Mouse (Mus musculus): ENCODE data around the gene Doc2a. TPM values are rescaled to one million over a fixed set of nuclear protein-coding genes. Genes with fewer than 3 reads are reported as not detected.

Gene Doc2a
- polyA plus RNA-seq, 1 experiment from 2014 or later: 1.6 TPM

DNA sequence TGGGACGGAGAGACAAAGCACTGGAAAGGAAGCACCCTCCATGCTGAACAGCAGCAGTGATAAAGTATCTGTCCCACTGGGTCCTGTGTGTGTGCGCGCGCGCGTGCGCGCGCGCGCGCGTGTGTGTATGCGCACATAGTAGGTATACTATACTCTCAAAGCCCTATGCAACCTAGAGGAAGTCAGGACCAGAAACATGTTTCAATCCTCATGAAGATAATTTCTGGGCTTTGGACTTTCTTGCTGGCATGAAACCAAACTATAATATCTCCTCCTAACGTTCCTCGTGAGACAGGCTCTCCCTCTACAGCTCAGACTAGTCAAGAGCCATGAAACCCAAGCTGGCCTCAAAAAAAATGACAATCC lies 46.2 kb upstream of the Doc2a start:
- ATAC-seq: no peak
- 88% methylated on average over 16 of the region's 16 CpGs for WGBS
- H3K4me3 ChIP-seq (ENCODE audit: low read depth, low read length): no peak overlapping the region
- H3K9ac ChIP-seq (ENCODE audit: low read depth, low read length): no peak overlapping the region
- H3K4me2 ChIP-seq (replicated peaks; ENCODE audit: low read depth): no peak overlapping the region
- no peak for TF ChIP-seq CTCF (IDR thresholded peaks at IDR 0.05; ENCODE audit: low read depth)
- H3K27me3 ChIP-seq (replicated peaks; ENCODE audit: control insufficient read depth, insufficient read depth, low read length): no peaks in the 10 kb centered on the region
- no peak overlapping the region for H3K27ac ChIP-seq (ENCODE audit: low read depth, low read length)
- H3K4me1 ChIP-seq (replicated peaks; ENCODE audit: control insufficient read depth, insufficient read depth, low read length): 0 out of 2 replicates have a peak, but pooled peaks cover 3% of the 10 kb centered on the region
- peaks cover 11% of the 10 kb centered on the region; the same call in 1 of the 2 replicates for H3K36me3 ChIP-seq (ENCODE audit: control insufficient read depth, insufficient read depth)
- no peaks in the 10 kb centered on the region for H3K9me3 ChIP-seq (ENCODE audit: control insufficient read depth)

DNA sequence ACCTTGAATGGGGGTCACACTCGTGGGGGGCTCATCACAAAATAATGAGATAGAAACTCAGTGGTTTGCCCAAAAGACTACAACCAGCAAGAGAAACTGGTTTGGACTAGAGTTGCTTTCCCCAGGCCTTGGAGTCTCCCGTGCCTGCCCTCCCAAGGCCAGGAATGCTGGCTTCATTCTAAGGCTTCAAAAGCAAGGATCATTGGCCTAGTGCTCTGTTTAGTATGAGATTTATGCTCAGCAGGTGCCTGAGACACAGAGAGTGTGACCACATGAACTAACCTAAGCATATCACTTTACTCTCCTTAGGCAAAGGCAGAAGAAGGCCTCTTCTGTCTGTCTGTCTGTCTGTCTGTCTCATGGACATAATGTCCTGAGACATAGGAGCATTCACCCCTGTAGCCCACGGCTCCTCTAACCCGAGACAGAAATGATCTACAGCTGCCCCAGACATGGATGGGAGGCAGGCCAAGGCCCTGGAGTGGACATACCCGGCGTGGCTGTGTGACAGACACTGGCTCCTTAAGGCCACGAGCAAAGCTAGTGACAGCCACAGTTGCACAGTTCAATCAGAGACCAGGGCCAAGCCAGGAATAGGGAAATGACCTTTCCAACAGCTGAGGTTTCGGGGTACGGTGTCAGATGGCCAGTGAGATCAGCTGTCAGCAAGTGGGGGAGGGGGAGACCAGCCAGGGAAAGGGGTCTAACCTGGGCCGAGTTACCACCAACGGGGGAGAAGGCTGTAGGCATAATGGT lies 44.9 kb upstream of the Doc2a start:
- Histone ChIP-seq H3K27ac (ENCODE audit: low read depth, low read length) (no peak overlapping the region), H3K4me1 (replicated peaks; ENCODE audit: control insufficient read depth, insufficient read depth, low read length) (0 out of 2 replicates have a peak, but pooled peaks cover 3% of the 10 kb centered on the region), H3K27me3 (replicated peaks; ENCODE audit: control insufficient read depth, insufficient read depth, low read length) (no peaks in the 10 kb centered on the region), H3K9me3 (ENCODE audit: control insufficient read depth) (no peaks in the 10 kb centered on the region), H3K4me2 (replicated peaks; ENCODE audit: low read depth) (no peak overlapping the region), H3K9ac (ENCODE audit: low read depth, low read length) (no peak overlapping the region), H3K4me3 (ENCODE audit: low read depth, low read length) (no peak overlapping the region), H3K36me3 (ENCODE audit: control insufficient read depth, insufficient read depth) (peaks cover 3% of the 10 kb centered on the region; the same call in 1 of the 2 replicates)
- 84% methylated on average over 11 of the region's 11 CpGs for WGBS
- no peak for ATAC-seq
- TF ChIP-seq CTCF (IDR thresholded peaks at IDR 0.05; ENCODE audit: low read depth): no peak

DNA sequence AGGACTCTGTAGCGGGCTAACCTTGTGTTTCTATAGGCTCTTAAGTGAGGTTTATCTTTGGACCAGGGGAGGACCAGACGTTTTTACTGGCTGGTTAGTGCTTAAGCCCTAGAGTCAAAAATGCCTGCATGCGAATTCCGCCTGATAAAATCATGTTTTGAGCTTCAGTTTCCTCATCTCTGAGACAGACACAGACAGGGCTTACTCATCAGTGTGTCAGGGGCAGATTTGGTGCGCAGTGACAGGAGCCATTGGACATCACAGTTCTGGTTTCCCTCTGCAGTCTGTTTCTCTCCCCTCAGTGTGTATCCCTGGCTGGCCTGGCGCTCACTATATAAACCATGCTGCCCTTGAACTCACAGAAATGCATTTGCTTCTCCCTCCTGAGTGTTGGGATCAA lies 44.0 kb upstream of the Doc2a start:
- TF ChIP-seq CTCF (IDR thresholded peaks at IDR 0.05; ENCODE audit: low read depth): no peak
- Histone ChIP-seq H3K36me3 (ENCODE audit: control insufficient read depth, insufficient read depth) (no peaks in the 10 kb centered on the region; the same call in 1 of the 2 replicates), H3K4me3 (ENCODE audit: low read depth, low read length) (no peak overlapping the region), H3K27me3 (replicated peaks; ENCODE audit: control insufficient read depth, insufficient read depth, low read length) (no peaks in the 10 kb centered on the region), H3K4me2 (replicated peaks; ENCODE audit: low read depth) (no peak overlapping the region), H3K9ac (ENCODE audit: low read depth, low read length) (no peak overlapping the region), H3K9me3 (ENCODE audit: control insufficient read depth) (no peaks in the 10 kb centered on the region), H3K4me1 (replicated peaks; ENCODE audit: control insufficient read depth, insufficient read depth, low read length) (0 out of 2 replicates have a peak, but pooled peaks cover 3% of the 10 kb centered on the region), H3K27ac (ENCODE audit: low read depth, low read length) (no peak overlapping the region)
- no peak for ATAC-seq
- 84% methylated on average over 6 of the region's 6 CpGs for WGBS

GRCm38 (mm10) chr7:126803751-126804150 lies 43.5 kb upstream of the Doc2a start:
- no peak overlapping the region for H3K9ac ChIP-seq (ENCODE audit: low read depth, low read length)
- H3K9me3 ChIP-seq (ENCODE audit: control insufficient read depth): no peaks in the 10 kb centered on the region
- H3K4me1 ChIP-seq (replicated peaks; ENCODE audit: control insufficient read depth, insufficient read depth, low read length): 0 out of 2 replicates have a peak, but pooled peaks cover 3% of the 10 kb centered on the region
- no peak overlapping the region for H3K27ac ChIP-seq (ENCODE audit: low read depth, low read length)
- H3K27me3 ChIP-seq (replicated peaks; ENCODE audit: control insufficient read depth, insufficient read depth, low read length): no peaks in the 10 kb centered on the region
- H3K4me3 ChIP-seq (ENCODE audit: low read depth, low read length): no peak overlapping the region
- no peak for ATAC-seq
- H3K36me3 ChIP-seq (ENCODE audit: control insufficient read depth, insufficient read depth): no peaks in the 10 kb centered on the region; the same call in 1 of the 2 replicates
- no peak for TF ChIP-seq CTCF (IDR thresholded peaks at IDR 0.05; ENCODE audit: low read depth)
- H3K4me2 ChIP-seq (replicated peaks; ENCODE audit: low read depth): no peak overlapping the region

GRCm38 (mm10) chr7:126806956-126807355 lies 40.3 kb upstream of the Doc2a start:
- no peak for TF ChIP-seq CTCF (IDR thresholded peaks at IDR 0.05; ENCODE audit: low read depth)
- H3K4me3 ChIP-seq (ENCODE audit: low read depth, low read length): no peak overlapping the region
- H3K27me3 ChIP-seq (replicated peaks; ENCODE audit: control insufficient read depth, insufficient read depth, low read length): no peaks in the 10 kb centered on the region
- no peaks in the 10 kb centered on the region for H3K4me1 ChIP-seq (replicated peaks; ENCODE audit: control insufficient read depth, insufficient read depth, low read length)
- no peaks in the 10 kb centered on the region for H3K9me3 ChIP-seq (ENCODE audit: control insufficient read depth)
- no peak overlapping the region for H3K27ac ChIP-seq (ENCODE audit: low read depth, low read length)
- no peak overlapping the region for H3K9ac ChIP-seq (ENCODE audit: low read depth, low read length)
- 39% methylated on average over 6 of the region's 6 CpGs for WGBS
- no peaks in the 10 kb centered on the region for H3K36me3 ChIP-seq (ENCODE audit: control insufficient read depth, insufficient read depth)
- no peak overlapping the region for H3K4me2 ChIP-seq (replicated peaks; ENCODE audit: low read depth)
- peak; percentile 60 for ATAC-seq

- TF ChIP-seq CTCF (IDR thresholded peaks at IDR 0.05; ENCODE audit: low read depth): no peak
- Histone ChIP-seq H3K27ac (ENCODE audit: low read depth, low read length) (no peak overlapping the region), H3K9ac (ENCODE audit: low read depth, low read length) (no peak overlapping the region), H3K4me1 (replicated peaks; ENCODE audit: control insufficient read depth, insufficient read depth, low read length) (no peaks in the 10 kb centered on the region), H3K27me3 (replicated peaks; ENCODE audit: control insufficient read depth, insufficient read depth, low read length) (no peaks in the 10 kb centered on the region), H3K9me3 (ENCODE audit: control insufficient read depth) (no peaks in the 10 kb centered on the region), H3K4me2 (replicated peaks; ENCODE audit: low read depth) (peak overlapping the region; percentile 80; the same call in 1 of the 2 replicates), H3K36me3 (ENCODE audit: control insufficient read depth, insufficient read depth) (no peaks in the 10 kb centered on the region), H3K4me3 (ENCODE audit: low read depth, low read length) (no peak overlapping the region)
- ATAC-seq: no peak
- WGBS: 49% methylated on average over 4 of the region's 4 CpGs
Observed at GRCm38 (mm10) chr7:126807405-126807804, 39.8 kb upstream of the Doc2a start.

All from intestine, postnatal 0 days (tissue).